Mouse (Mus musculus): ENCODE measurements at regions not wholly inside any gene's neighbourhood (a gene's known extent, or its start where the extent isn't known, plus 50 kb on each side); places are given as distances from the start of the nearest gene placed in this dataset.

GRCm38 (mm10) chr10:35855110-35855509, 143.4 kb upstream of the Amd2 start:
- Histone ChIP-seq H3K36me3 (ENCODE audit: control insufficient read depth, insufficient read depth, low read length, poor library complexity, severe bottlenecking) (no peaks in the 10 kb centered on the region), H3K9me3 (replicated peaks; ENCODE audit: control insufficient read depth, insufficient read depth, low read length, poor library complexity, severe bottlenecking) (no peaks in the 10 kb centered on the region), H3K27ac (ENCODE audit: insufficient read depth, low read length) (no peak overlapping the region), H3K9ac (ENCODE audit: low read depth, poor library complexity, severe bottlenecking) (no peak overlapping the region), H3K4me1 (ENCODE audit: control insufficient read depth, insufficient read depth, low read length) (no peaks in the 10 kb centered on the region), H3K4me3 (ENCODE audit: low read depth, low read length) (no peak overlapping the region), H3K27me3 (ENCODE audit: control insufficient read depth, insufficient read depth, low read length, poor library complexity, severe bottlenecking) (no peaks in the 10 kb centered on the region)
- TF ChIP-seq POLR2A (IDR thresholded peaks at IDR 0.05; ENCODE audit: insufficient read depth, low read length): no peak
- TF ChIP-seq CTCF (IDR thresholded peaks at IDR 0.05; ENCODE audit: low read depth, low read length): no peak
- no peak for TF ChIP-seq EP300 (IDR thresholded peaks at IDR 0.05; ENCODE audit: insufficient read depth, low read depth, low read length)

GRCm38 (mm10) chr10:35835257-35835656, 123.6 kb upstream of the Amd2 start:
- H3K27me3 ChIP-seq (ENCODE audit: control insufficient read depth, insufficient read depth, low read length, poor library complexity, severe bottlenecking): no peaks in the 10 kb centered on the region
- H3K27ac ChIP-seq (ENCODE audit: insufficient read depth, low read length): peak overlapping the region; percentile 77
- no peaks in the 10 kb centered on the region for H3K4me1 ChIP-seq (ENCODE audit: control insufficient read depth, insufficient read depth, low read length)
- H3K36me3 ChIP-seq (ENCODE audit: control insufficient read depth, insufficient read depth, low read length, poor library complexity, severe bottlenecking): no peaks in the 10 kb centered on the region
- H3K9ac ChIP-seq (ENCODE audit: low read depth, poor library complexity, severe bottlenecking): no peak overlapping the region
- H3K9me3 ChIP-seq (replicated peaks; ENCODE audit: control insufficient read depth, insufficient read depth, low read length, poor library complexity, severe bottlenecking): peaks cover 6% of the 10 kb centered on the region; the same call in 1 of the 2 replicates
- TF ChIP-seq EP300 (IDR thresholded peaks at IDR 0.05; ENCODE audit: insufficient read depth, low read depth, low read length): no peak
- no peak for TF ChIP-seq POLR2A (IDR thresholded peaks at IDR 0.05; ENCODE audit: insufficient read depth, low read length)
- no peak for TF ChIP-seq CTCF (IDR thresholded peaks at IDR 0.05; ENCODE audit: low read depth, low read length)
- H3K4me3 ChIP-seq (ENCODE audit: low read depth, low read length): no peak overlapping the region
